Mouse (Mus musculus) left cerebral cortex, adult 8-10 months (tissue): Measurements from ENCODE around the gene Ccdc89. TPM values are rescaled to one million over a fixed set of nuclear protein-coding genes. Genes with fewer than 3 reads are reported as not detected.

Experiments used
- DNase-seq, 2 experiments: peaks; one replicate each; pipeline ENCODE4 v3.0.0; 2022; ENCODE audit warnings: low spot score in 2 of 2
- total RNA-seq, 4 experiments: library from RNA; stranded (reverse); gene quantifications; 2 replicates each; pipeline ENCODE4 v1.2.4; 2022

The Ccdc89 gene
- total RNA-seq, 4 experiments from 2014 or later, result 0.82 to 1.1 (median 0.98) TPM

- DNase-seq, result no peak
Observed at GRCm38 (mm10) chr7:90473511-90473910, 47.1 kb downstream of the Ccdc89 start.

GRCm38 (mm10) chr7:90475793-90476312 is 49.5 kb downstream of the Ccdc89 start, which contains the start of gene Tmem126b:
Gene Tmem126b, minus strand, starts transcription at chr7:90476001.
- peak; percentile 96 to 100 for DNase-seq

GRCm38 (mm10) chr7:90476313-90477245 is 50.2 kb downstream of the Ccdc89 start, which contains the start of gene Dlg2:
Gene Dlg2, plus strand, starts transcription at chr7:90476672.
- DNase-seq, result peak; percentile 45 to 62

Other genes starting within 250 kb of the Ccdc89 start
- gene Ccdc83, start 160.8 kb upstream of the Ccdc89 start, total RNA-seq, result not detected
- gene Sytl2, start 124.3 kb upstream of the Ccdc89 start, total RNA-seq, result 100 to 1,000 TPM in 1 of 4 experiments, 10 to 100 TPM in 3; 79.5 to 104 (median 86.6) TPM
- gene Crebzf, start 16.2 kb downstream of the Ccdc89 start, total RNA-seq, result 10 to 100 TPM; 67.4 to 93.4 (median 75.2) TPM
- 10 to 100 TPM; 37.1 to 40.9 (median 38.4) TPM for gene Tmem126a, start 30.7 kb downstream of the Ccdc89 start, total RNA-seq
- gene Tmem126b, start 49.4 kb downstream of the Ccdc89 start, total RNA-seq, result 10 to 100 TPM; 25.4 to 27.3 (median 26.5) TPM
- 100 to 1,000 TPM; 251 to 298 (median 273) TPM for gene Dlg2, start 50.1 kb downstream of the Ccdc89 start, total RNA-seq